Mouse (Mus musculus) lung, postnatal 0 days (tissue): ENCODE results near the gene Atp2c2.

Experiments
- CTCF ChIP-seq: IDR thresholded peaks from 2 replicates; pipeline ENCODE4 v1.5.1; 2016; ENCODE audit warnings: antibody characterized with exemption, mild to moderate bottlenecking
- EP300 ChIP-seq: IDR thresholded peaks from 2 replicates; pipeline ENCODE4 v1.6.1; 2016; ENCODE audit warnings: antibody characterized with exemption, mild to moderate bottlenecking, control low read depth

- TF ChIP-seq CTCF, result peak; percentile 92
- no peak for TF ChIP-seq EP300
Observed at GRCm38 (mm10) chr8:119743291-119744026, 43.6 kb downstream of the Atp2c2 start.
